Mouse (Mus musculus): ENCODE data around the gene Rgs7. TPM values are rescaled to one million over a fixed set of nuclear protein-coding genes. Genes with fewer than 3 reads are reported as not detected.

Gene Rgs7
- polyA plus RNA-seq, 1 experiment from 2014 or later = 0.39 TPM

DNA sequence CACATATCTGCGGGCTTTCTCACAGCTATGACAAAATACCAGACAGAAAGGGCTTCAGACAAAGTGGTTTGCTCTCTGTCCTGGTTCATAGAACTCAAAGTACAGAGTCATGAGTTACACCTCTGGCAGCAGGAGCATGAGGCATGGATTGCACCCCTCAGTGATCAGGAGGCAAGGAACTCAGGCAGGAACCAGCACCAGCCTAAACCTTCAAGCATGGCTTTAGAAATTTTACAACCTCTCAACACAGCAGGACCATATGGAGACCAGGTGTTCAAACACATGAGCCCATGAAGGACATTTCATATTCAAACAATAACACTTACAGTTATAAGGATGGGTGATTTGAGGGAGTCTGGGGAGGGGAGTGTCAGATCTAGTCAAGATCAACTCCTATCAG, 49.4 kb downstream of the Rgs7 start:
- H3K27me3 ChIP-seq (ENCODE audit: control insufficient read depth, insufficient read depth, low read depth, low read length) = no peaks in the 10 kb centered on the region

DNA sequence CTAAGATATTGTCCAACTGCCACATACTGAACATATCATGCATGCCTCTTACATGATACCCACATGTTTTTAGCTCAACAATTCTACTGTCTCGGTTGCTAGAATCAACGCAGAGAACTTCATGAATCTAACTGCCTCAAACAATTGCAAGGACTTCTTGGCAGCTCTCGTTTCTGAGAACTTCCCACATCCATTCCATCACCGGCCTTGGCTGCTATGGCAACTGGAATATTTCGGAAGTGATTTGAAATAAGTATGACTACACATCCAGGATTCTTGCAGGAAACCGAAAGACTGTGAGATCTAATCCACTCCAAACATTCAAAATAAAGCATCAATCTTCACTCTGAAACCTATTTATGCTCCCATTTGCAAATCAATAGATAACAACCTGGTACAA, 50.3 kb downstream of the Rgs7 start:
- Histone ChIP-seq H3K4me3 (ENCODE audit: low read length) (no peak overlapping the region), H3K4me2 (ENCODE audit: low read depth, low read length) (no peak overlapping the region), H3K4me1 (replicated peaks; ENCODE audit: control insufficient read depth, insufficient read depth, low read length) (no peaks in the 10 kb centered on the region), H3K27ac (ENCODE audit: low read length) (no peak overlapping the region), H3K36me3 (ENCODE audit: control insufficient read depth, insufficient read depth, low read length) (no peaks in the 10 kb centered on the region), H3K27me3 (ENCODE audit: control insufficient read depth, insufficient read depth, low read depth, low read length) (no peaks in the 10 kb centered on the region), H3K9me3 (ENCODE audit: control insufficient read depth, low read length) (no peaks in the 10 kb centered on the region), H3K9ac (ENCODE audit: low read length) (no peak overlapping the region)
- WGBS = 73% methylated on average over 6 of the region's 6 CpGs
- ATAC-seq (ENCODE audit: low read depth) = no peak

More for the DNA sequence above, 49.4 kb downstream of the Rgs7 start:
- Histone ChIP-seq H3K36me3 (ENCODE audit: control insufficient read depth, insufficient read depth, low read length) (no peaks in the 10 kb centered on the region), H3K9ac (ENCODE audit: low read length) (no peak overlapping the region), H3K27ac (ENCODE audit: low read length) (no peak overlapping the region), H3K4me2 (ENCODE audit: low read depth, low read length) (no peak overlapping the region), H3K9me3 (ENCODE audit: control insufficient read depth, low read length) (no peaks in the 10 kb centered on the region), H3K4me1 (replicated peaks; ENCODE audit: control insufficient read depth, insufficient read depth, low read length) (no peaks in the 10 kb centered on the region), H3K4me3 (ENCODE audit: low read length) (no peak overlapping the region)
- no peak for ATAC-seq (ENCODE audit: low read depth)
- 89% methylated on average over 1 of the region's 1 CpGs for WGBS

GRCm38 (mm10) chr1:175433622-175434204, 58.6 kb downstream of the Rgs7 start:
- H3K27ac ChIP-seq (ENCODE audit: low read length) = no peak overlapping the region
- H3K4me2 ChIP-seq (ENCODE audit: low read depth, low read length) = no peak overlapping the region
- no peaks in the 10 kb centered on the region for H3K36me3 ChIP-seq (ENCODE audit: control insufficient read depth, insufficient read depth, low read length)
- ATAC-seq (ENCODE audit: low read depth) = no peak
- no peaks in the 10 kb centered on the region for H3K9me3 ChIP-seq (ENCODE audit: control insufficient read depth, low read length)
- H3K27me3 ChIP-seq (ENCODE audit: control insufficient read depth, insufficient read depth, low read depth, low read length) = no peaks in the 10 kb centered on the region
- no peaks in the 10 kb centered on the region for H3K4me1 ChIP-seq (replicated peaks; ENCODE audit: control insufficient read depth, insufficient read depth, low read length)
- WGBS = 68% methylated on average over 14 of the region's 14 CpGs
- H3K9ac ChIP-seq (ENCODE audit: low read length) = no peak overlapping the region
- no peak overlapping the region for H3K4me3 ChIP-seq (ENCODE audit: low read length)

DNA sequence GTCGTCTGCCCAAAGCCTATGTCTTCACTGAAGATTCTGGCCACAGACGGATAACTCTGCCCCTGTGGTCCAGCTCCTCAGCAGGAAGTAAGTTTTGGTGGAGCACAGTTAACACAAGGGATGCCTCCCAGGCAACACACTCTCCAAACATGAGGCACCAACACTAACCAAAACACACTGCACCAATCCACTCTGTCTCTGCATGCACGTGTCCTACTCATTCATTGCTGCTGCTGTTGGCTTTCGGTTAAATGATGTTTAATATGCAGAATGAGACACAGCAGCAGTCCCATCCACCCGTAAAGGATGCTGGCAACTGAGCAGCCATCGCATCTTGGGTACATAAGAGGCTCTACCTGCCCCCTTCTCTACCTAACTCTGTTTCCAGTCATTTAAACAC, 59.2 kb downstream of the Rgs7 start:
- H3K27me3 ChIP-seq (ENCODE audit: control insufficient read depth, insufficient read depth, low read depth, low read length) = no peaks in the 10 kb centered on the region
- no peak for ATAC-seq (ENCODE audit: low read depth)
- H3K9me3 ChIP-seq (ENCODE audit: control insufficient read depth, low read length) = no peaks in the 10 kb centered on the region
- H3K4me1 ChIP-seq (replicated peaks; ENCODE audit: control insufficient read depth, insufficient read depth, low read length) = no peaks in the 10 kb centered on the region
- WGBS = 82% methylated on average over 6 of the region's 6 CpGs
- H3K9ac ChIP-seq (ENCODE audit: low read length) = no peak overlapping the region
- no peak overlapping the region for H3K27ac ChIP-seq (ENCODE audit: low read length)
- H3K36me3 ChIP-seq (ENCODE audit: control insufficient read depth, insufficient read depth, low read length) = no peaks in the 10 kb centered on the region
- no peak overlapping the region for H3K4me2 ChIP-seq (ENCODE audit: low read depth, low read length)
- no peak overlapping the region for H3K4me3 ChIP-seq (ENCODE audit: low read length)

DNA sequence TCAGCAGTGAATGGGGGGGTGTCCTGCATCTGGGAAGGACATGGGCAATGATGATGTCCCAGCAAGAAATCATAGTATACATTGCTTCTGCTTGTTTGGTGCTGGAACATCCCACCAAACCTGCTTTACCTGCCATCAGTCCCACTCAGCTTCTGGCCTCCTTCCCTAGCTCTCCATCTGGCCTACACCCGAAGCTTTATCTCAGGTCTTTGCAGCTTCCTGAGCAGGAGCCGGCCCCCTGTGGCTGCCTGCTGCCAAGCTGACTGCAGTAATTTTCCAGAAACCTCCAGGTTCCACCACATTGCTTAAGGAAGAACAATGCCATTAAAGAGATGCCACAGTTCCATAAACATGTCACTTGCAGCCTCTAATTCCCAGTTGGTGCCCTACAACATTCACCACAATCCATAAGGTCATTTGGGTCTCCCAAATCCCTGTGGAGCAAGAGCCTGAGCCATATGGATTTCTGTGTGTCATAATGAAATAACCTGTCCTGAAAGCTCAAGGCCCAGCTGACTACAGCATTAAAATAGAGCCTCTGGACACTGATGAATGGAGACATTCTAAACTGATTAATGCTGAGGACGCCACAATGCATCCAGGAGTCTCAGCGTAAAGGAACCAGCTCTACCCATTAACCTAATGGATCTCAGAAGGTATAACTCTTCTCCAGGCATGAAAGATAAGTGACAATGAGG, 60.8 kb downstream of the Rgs7 start:
- WGBS = 45% methylated on average over 4 of the region's 4 CpGs
- ATAC-seq (ENCODE audit: low read depth) = no peak
- Histone ChIP-seq H3K27me3 (ENCODE audit: control insufficient read depth, insufficient read depth, low read depth, low read length) (no peaks in the 10 kb centered on the region), H3K27ac (ENCODE audit: low read length) (no peak overlapping the region), H3K4me2 (ENCODE audit: low read depth, low read length) (no peak overlapping the region), H3K4me1 (replicated peaks; ENCODE audit: control insufficient read depth, insufficient read depth, low read length) (no peaks in the 10 kb centered on the region), H3K36me3 (ENCODE audit: control insufficient read depth, insufficient read depth, low read length) (no peaks in the 10 kb centered on the region), H3K9ac (ENCODE audit: low read length) (no peak overlapping the region), H3K9me3 (ENCODE audit: control insufficient read depth, low read length) (no peaks in the 10 kb centered on the region), H3K4me3 (ENCODE audit: low read length) (no peak overlapping the region)

GRCm38 (mm10) chr1:175427112-175427511, 65.2 kb downstream of the Rgs7 start:
- ATAC-seq (ENCODE audit: low read depth) = no peak
- WGBS = 74% methylated on average over 2 of the region's 2 CpGs
- H3K36me3 ChIP-seq (ENCODE audit: control insufficient read depth, insufficient read depth, low read length) = no peaks in the 10 kb centered on the region

DNA sequence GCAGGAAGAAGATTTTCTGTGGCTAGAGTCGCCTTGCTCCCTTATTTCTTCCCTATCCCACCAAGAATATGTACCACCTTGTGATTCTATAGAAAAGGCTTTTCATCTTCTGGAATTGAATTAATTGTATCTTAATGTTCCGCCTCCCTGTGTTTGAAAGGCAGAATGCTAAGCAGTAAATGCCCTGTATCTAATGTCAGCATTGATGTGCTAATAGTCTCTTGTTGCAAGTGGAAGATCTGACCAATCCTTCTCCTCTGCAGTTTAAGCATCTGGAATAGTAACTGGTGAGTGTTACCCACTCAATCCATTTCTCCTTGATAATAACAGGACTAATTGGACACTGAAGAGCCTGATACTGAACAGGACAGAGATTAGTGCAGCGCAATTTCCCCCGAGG, 65.9 kb downstream of the Rgs7 start:
- H3K9ac ChIP-seq (ENCODE audit: low read length) = no peak overlapping the region
- H3K4me3 ChIP-seq (ENCODE audit: low read length) = no peak overlapping the region
- H3K4me1 ChIP-seq (replicated peaks; ENCODE audit: control insufficient read depth, insufficient read depth, low read length) = no peaks in the 10 kb centered on the region
- H3K4me2 ChIP-seq (ENCODE audit: low read depth, low read length) = no peak overlapping the region
- no peaks in the 10 kb centered on the region for H3K9me3 ChIP-seq (ENCODE audit: control insufficient read depth, low read length)
- no peak overlapping the region for H3K27ac ChIP-seq (ENCODE audit: low read length)
- H3K27me3 ChIP-seq (ENCODE audit: control insufficient read depth, insufficient read depth, low read depth, low read length) = no peaks in the 10 kb centered on the region
- no peak for ATAC-seq (ENCODE audit: low read depth)
- 85% methylated on average over 4 of the region's 4 CpGs for WGBS
- no peaks in the 10 kb centered on the region for H3K36me3 ChIP-seq (ENCODE audit: control insufficient read depth, insufficient read depth, low read length)

More at GRCm38 (mm10) chr1:175427112-175427511, 65.2 kb downstream of the Rgs7 start:
- Histone ChIP-seq H3K27me3 (ENCODE audit: control insufficient read depth, insufficient read depth, low read depth, low read length) (no peaks in the 10 kb centered on the region), H3K9me3 (ENCODE audit: control insufficient read depth, low read length) (no peaks in the 10 kb centered on the region), H3K4me3 (ENCODE audit: low read length) (no peak overlapping the region), H3K27ac (ENCODE audit: low read length) (no peak overlapping the region), H3K9ac (ENCODE audit: low read length) (no peak overlapping the region), H3K4me1 (replicated peaks; ENCODE audit: control insufficient read depth, insufficient read depth, low read length) (no peaks in the 10 kb centered on the region), H3K4me2 (ENCODE audit: low read depth, low read length) (no peak overlapping the region)

DNA sequence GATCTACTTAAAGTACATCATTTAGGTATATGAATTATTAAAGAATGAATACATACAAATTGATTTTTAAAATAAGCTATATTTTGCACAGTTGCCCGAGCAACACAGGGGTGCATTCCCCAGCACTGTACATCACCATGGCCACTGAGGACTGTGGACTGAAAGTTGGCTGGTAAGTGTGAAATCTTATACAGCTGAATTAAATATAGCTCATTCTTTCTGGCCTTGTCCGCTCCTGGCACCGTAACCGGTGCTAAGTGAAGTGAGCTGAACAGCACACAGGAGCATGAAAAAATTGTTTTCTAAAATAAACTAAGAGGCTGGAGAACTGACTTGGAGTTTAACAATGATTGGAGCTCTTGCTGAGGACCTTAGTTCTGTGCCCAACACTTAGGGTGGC, 71.4 kb downstream of the Rgs7 start:
- Histone ChIP-seq H3K36me3 (ENCODE audit: control insufficient read depth, insufficient read depth, low read length) (no peaks in the 10 kb centered on the region), H3K4me1 (replicated peaks; ENCODE audit: control insufficient read depth, insufficient read depth, low read length) (no peaks in the 10 kb centered on the region), H3K27me3 (ENCODE audit: control insufficient read depth, insufficient read depth, low read depth, low read length) (no peaks in the 10 kb centered on the region), H3K9ac (ENCODE audit: low read length) (no peak overlapping the region), H3K27ac (ENCODE audit: low read length) (no peak overlapping the region), H3K9me3 (ENCODE audit: control insufficient read depth, low read length) (no peaks in the 10 kb centered on the region), H3K4me3 (ENCODE audit: low read length) (no peak overlapping the region), H3K4me2 (ENCODE audit: low read depth, low read length) (no peak overlapping the region)
- ATAC-seq (ENCODE audit: low read depth) = no peak
- WGBS = 84% methylated on average over 4 of the region's 4 CpGs

DNA sequence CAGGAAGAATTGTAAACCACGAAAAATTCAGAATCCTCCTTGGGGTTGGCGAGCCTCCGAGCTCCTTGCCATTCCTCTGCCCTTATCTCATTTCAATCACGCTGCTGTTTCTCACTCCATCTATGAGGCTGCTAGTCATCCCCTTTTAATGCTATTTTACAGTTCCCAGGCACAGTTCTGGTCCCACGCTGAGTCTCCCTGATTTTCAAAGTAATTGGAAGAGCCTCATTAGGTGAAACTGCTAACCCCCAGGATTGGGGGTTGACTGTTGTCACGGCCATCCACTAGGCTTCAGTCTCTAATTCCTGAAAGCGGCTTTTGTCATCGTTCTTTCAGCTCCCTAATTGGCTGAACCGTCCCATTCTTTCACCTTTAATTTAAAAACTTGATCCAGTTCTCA, 76.6 kb downstream of the Rgs7 start:
- Histone ChIP-seq H3K4me2 (ENCODE audit: low read depth, low read length) (no peak overlapping the region), H3K4me3 (ENCODE audit: low read length) (no peak overlapping the region), H3K36me3 (ENCODE audit: control insufficient read depth, insufficient read depth, low read length) (no peaks in the 10 kb centered on the region), H3K27ac (ENCODE audit: low read length) (no peak overlapping the region), H3K9ac (ENCODE audit: low read length) (no peak overlapping the region), H3K27me3 (ENCODE audit: control insufficient read depth, insufficient read depth, low read depth, low read length) (no peaks in the 10 kb centered on the region), H3K4me1 (replicated peaks; ENCODE audit: control insufficient read depth, insufficient read depth, low read length) (no peaks in the 10 kb centered on the region), H3K9me3 (ENCODE audit: control insufficient read depth, low read length) (no peaks in the 10 kb centered on the region)
- ATAC-seq (ENCODE audit: low read depth) = no peak
- WGBS = 68% methylated on average over 9 of the region's 9 CpGs

All from lung, embryonic 16.5 days (tissue).